Mouse (Mus musculus) MEL (cell line): ENCODE measurements at regions not wholly inside any gene's neighbourhood (a gene's known extent, or its start where the extent isn't known, plus 50 kb on each side); places are given as distances from the start of the nearest gene placed in this dataset.

Source experiments
- CTCF ChIP-seq, 3 experiments: IDR thresholded peaks in 2 of 3; conservative IDR thresholded peaks in 1 of 3; 2 replicates each; pipeline ENCODE4 v1.5.1; 2011 to 2012; ENCODE audit warnings: low read length in 3 of 3, low read depth in 2 of 3, mild to moderate bottlenecking in 2 of 3, improper control_type of control experiment in 1 of 3, inconsistent platforms in 1 of 3, mixed read lengths in 1 of 3, moderate library complexity in 1 of 3; ENCODE audit not compliant: control insufficient read depth in 1 of 3, insufficient read depth in 1 of 3, poor library complexity in 1 of 3, severe bottlenecking in 1 of 3
- EP300 ChIP-seq, 2 experiments: IDR thresholded peaks; 2 replicates each; pipeline ENCODE4 v1.6.1; 2011; ENCODE audit warnings: improper control_type of control experiment in 2 of 2, low read length in 2 of 2, low read depth in 1 of 2, mild to moderate bottlenecking in 1 of 2
- MAFK ChIP-seq: IDR thresholded peaks from 2 replicates; pipeline ENCODE4 v1.6.1; 2011; ENCODE audit warnings: low read depth, mild to moderate bottlenecking, low read length, improper control_type of control experiment, borderline replicate concordance
- MAX ChIP-seq: IDR thresholded peaks from 2 replicates; pipeline ENCODE4 v1.6.1; 2011; ENCODE audit warnings: low read length, improper control_type of control experiment
- POLR2A ChIP-seq, 2 experiments: IDR thresholded peaks; 2 replicates each; pipeline ENCODE4 v1.6.1; 2011 to 2012; ENCODE audit warnings: low read length in 2 of 2, mild to moderate bottlenecking in 2 of 2, control low read depth in 1 of 2, improper control_type of control experiment in 1 of 2, low read depth in 1 of 2, moderate library complexity in 1 of 2; ENCODE audit not compliant: control insufficient read depth in 1 of 2, insufficient read depth in 1 of 2, poor library complexity in 1 of 2
- RAD21 ChIP-seq: IDR thresholded peaks from 2 replicates; pipeline ENCODE4 v1.6.1; 2011; ENCODE audit warnings: mild to moderate bottlenecking, low read depth, low read length, improper control_type of control experiment
- RCOR1 ChIP-seq: IDR thresholded peaks from 2 replicates; pipeline ENCODE4 v1.6.1; 2012; ENCODE audit warnings: low read depth, mild to moderate bottlenecking, inconsistent platforms, low read length, improper control_type of control experiment
- ZC3H11A ChIP-seq: IDR thresholded peaks from 2 replicates; pipeline ENCODE4 v1.6.1; 2012; ENCODE audit warnings: low read depth, mild to moderate bottlenecking, inconsistent platforms, low read length, improper control_type of control experiment

- TF ChIP-seq RAD21 (no peak), ZC3H11A (no peak), MAFK (no peak), POLR2A (IDR thresholded peaks at IDR 0.05; ENCODE audit: control insufficient read depth in 1 of 2, insufficient read depth in 1 of 2, low read depth in 1 of 2, low read length in 2 of 2, poor library complexity in 1 of 2) (no peak), RCOR1 (no peak), EP300 (IDR thresholded peaks at IDR 0.05; ENCODE audit: low read depth in 1 of 2, low read length in 2 of 2) (no peak), CTCF (IDR thresholded peaks at IDR 0.05 in 2 of 3, conservative IDR thresholded peaks at IDR 0.05 in 1 of 3; ENCODE audit: control insufficient read depth in 1 of 3, insufficient read depth in 1 of 3, low read depth in 2 of 3, low read length in 3 of 3, poor library complexity in 1 of 3, severe bottlenecking in 1 of 3) (no peak), MAX (no peak)
These were observed 580.7 kb upstream of the Atp2b1 start for GRCm38 (mm10) chr10:98333411-98334067.
